Mouse (Mus musculus) liver, embryonic 14.5 days (tissue): ENCODE measurements around the gene Utp6.

Experiments
- CTCF ChIP-seq: IDR thresholded peaks from 2 replicates; pipeline ENCODE4 v1.5.1; 2016; ENCODE audit warnings: antibody characterized with exemption, low read depth, control low read depth
- EP300 ChIP-seq: IDR thresholded peaks from 2 replicates; pipeline ENCODE4 v1.6.1; 2016; ENCODE audit warnings: antibody characterized with exemption, low read depth

- no peak for TF ChIP-seq CTCF
- TF ChIP-seq EP300, result no peak
Observed at GRCm38 (mm10) chr11:79943136-79943535, 19.1 kb downstream of the Utp6 start.
